Mouse (Mus musculus) ES-E14 (cell line): ENCODE measurements around the gene Scarf1. TPM values are rescaled to one million over a fixed set of nuclear protein-coding genes. Genes with fewer than 3 reads are reported as not detected.
A peak's percentile ranks its signal among the peaks of the same experiment; 100 is the strongest.

Source experiments
- DNase-seq: peaks from one replicate; pipeline ENCODE4 v3.0.0-alpha.2; 2013; ENCODE audit warnings: low read depth, low spot score
- H3K27ac ChIP-seq: 2 replicates; pipeline ENCODE4 v1.5.1; 2012; ENCODE audit warnings: low read depth, mild to moderate bottlenecking, low read length, moderate library complexity, mixed read lengths; ENCODE audit not compliant: poor library complexity, insufficient read depth, severe bottlenecking
- H3K36me3 ChIP-seq: 2 replicates; pipeline ENCODE4 v1.6.1; 2012; ENCODE audit warnings: mild to moderate bottlenecking, low read length, moderate library complexity, mixed read lengths; ENCODE audit not compliant: control insufficient read depth, poor library complexity, insufficient read depth, severe bottlenecking
- H3K4me1 ChIP-seq, 2 experiments: fragments of 150-350 bp in 1 of 2; sonication (generic) in 1 of 2; 2 replicates each; pipeline ENCODE4 v1.6.1; 2012; ENCODE audit warnings: low read length in 2 of 2, mild to moderate bottlenecking in 1 of 2, mixed read lengths in 1 of 2; ENCODE audit not compliant: control insufficient read depth in 2 of 2, insufficient read depth in 2 of 2, poor library complexity in 1 of 2
- H3K4me3 ChIP-seq, 2 experiments: fragments of 150-350 bp in 1 of 2; sonication (generic) in 1 of 2; 2 replicates each; pipeline ENCODE4 v1.5.1; 2012; ENCODE audit warnings: low read length in 2 of 2, low read depth in 1 of 2, mild to moderate bottlenecking in 1 of 2, mixed read lengths in 1 of 2; ENCODE audit not compliant: insufficient read depth in 1 of 2, poor library complexity in 1 of 2, severe bottlenecking in 1 of 2
- H3K9ac ChIP-seq: 2 replicates; pipeline ENCODE4 v1.6.1; 2012; ENCODE audit warnings: low read depth, mild to moderate bottlenecking, low read length, mixed read lengths; ENCODE audit not compliant: poor library complexity, insufficient read depth, severe bottlenecking
- H3K9me3 ChIP-seq: fragments of 150-350 bp; sonication (generic); 2 replicates; pipeline ENCODE4 v1.6.1; 2012; ENCODE audit warnings: low read depth, mild to moderate bottlenecking, low read length; ENCODE audit not compliant: control insufficient read depth, insufficient read depth
- CHD2 ChIP-seq: IDR thresholded peaks from 2 replicates; pipeline ENCODE4 v1.6.1; 2014; ENCODE audit warnings: mild to moderate bottlenecking, low read depth, low read length, inconsistent platforms
- HCFC1 ChIP-seq: IDR thresholded peaks from 2 replicates; pipeline ENCODE4 v1.6.1; 2012; ENCODE audit warnings: low read length, inconsistent platforms, borderline replicate concordance; ENCODE audit not compliant: insufficient read depth
- MAFK ChIP-seq: IDR thresholded peaks from 2 replicates; pipeline ENCODE4 v1.6.1; 2014; ENCODE audit warnings: mild to moderate bottlenecking, low read depth, low read length, inconsistent platforms; ENCODE audit not compliant: insufficient read depth
- ZC3H11A ChIP-seq: IDR thresholded peaks from 2 replicates; pipeline ENCODE4 v1.6.1; 2012; ENCODE audit warnings: low read depth, mild to moderate bottlenecking, inconsistent platforms, low read length, borderline replicate concordance
- ZNF384 ChIP-seq: IDR thresholded peaks from 2 replicates; pipeline ENCODE4 v1.6.1; 2012; ENCODE audit warnings: low read depth, low read length, inconsistent platforms
- in situ Hi-C, 2 experiments: fragments of 600-800 bp; cut with MboI; formaldehyde crosslinking; loops; one replicate each; pipeline ENCODE4 v1.15.1; 2025; ENCODE audit warnings: low sequenced_read_pairs in 2 of 2, inconsistent platforms in 1 of 2; ENCODE audit not compliant: unreplicated experiment in 2 of 2
- total RNA-seq: library from RNA; depleted of rRNA; stranded (reverse); fragments of 300-350 nt; gene quantifications from 2 replicates; pipeline ENCODE4 v1.2.3, GENCODE M21; 2012

Gene Scarf1
- total RNA-seq, 1 experiment: 3.1 TPM

DNA sequence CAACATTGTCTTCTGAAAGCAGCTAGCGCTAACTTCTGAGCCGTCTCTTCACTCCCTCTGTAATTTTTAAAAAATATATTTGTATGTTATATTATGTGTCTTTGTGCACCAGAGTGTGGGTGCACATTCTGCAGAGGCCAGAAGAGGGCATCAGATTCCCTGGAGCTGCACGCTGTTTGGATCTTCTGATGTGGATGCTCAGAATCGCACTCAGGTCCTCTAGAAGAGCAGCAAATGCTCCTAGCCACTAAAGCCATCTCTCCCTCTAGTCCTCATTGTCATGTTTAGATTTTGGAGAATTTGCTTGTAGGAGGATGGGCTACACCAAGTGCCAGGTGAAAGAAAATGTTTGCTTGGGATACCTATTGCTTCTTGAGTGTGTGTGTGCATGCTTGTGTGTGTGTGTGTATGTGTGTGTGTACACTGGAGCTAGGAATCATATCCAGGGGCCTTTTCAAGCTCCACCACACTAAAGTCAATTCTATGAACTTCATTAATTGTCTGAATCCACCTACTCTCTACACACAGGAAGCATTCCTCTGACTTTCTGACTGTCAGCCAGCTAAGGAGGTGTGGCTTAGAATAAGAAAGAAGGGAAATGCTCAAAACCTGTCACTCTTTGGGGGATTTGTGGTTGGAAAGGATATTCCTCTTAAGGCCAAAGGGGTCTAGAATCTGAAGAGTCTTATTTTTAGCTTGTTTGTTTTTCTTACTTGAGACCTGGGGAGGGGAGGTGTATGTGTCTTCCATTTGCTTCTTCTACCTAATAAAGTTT is 46.4 kb upstream of the Scarf1 start:
- H3K4me3 ChIP-seq: no peak overlapping the region
- in situ Hi-C loops: no loop called here
- H3K36me3 ChIP-seq: no peaks in the 10 kb centered on the region; the same call in 1 of the 2 replicates
- H3K4me1 ChIP-seq: peaks cover 4 to 8% of the 10 kb centered on the region in 2 experiments; a peak in 3 of 4 replicates
- no peak overlapping the region for H3K27ac ChIP-seq
- no peak overlapping the region for H3K9ac ChIP-seq
- no peaks in the 10 kb centered on the region for H3K9me3 ChIP-seq
- TF ChIP-seq CHD2 (no peak), MAFK (no peak), ZNF384 (no peak), ZC3H11A (no peak), HCFC1 (no peak)
- DNase-seq: no peak

DNA sequence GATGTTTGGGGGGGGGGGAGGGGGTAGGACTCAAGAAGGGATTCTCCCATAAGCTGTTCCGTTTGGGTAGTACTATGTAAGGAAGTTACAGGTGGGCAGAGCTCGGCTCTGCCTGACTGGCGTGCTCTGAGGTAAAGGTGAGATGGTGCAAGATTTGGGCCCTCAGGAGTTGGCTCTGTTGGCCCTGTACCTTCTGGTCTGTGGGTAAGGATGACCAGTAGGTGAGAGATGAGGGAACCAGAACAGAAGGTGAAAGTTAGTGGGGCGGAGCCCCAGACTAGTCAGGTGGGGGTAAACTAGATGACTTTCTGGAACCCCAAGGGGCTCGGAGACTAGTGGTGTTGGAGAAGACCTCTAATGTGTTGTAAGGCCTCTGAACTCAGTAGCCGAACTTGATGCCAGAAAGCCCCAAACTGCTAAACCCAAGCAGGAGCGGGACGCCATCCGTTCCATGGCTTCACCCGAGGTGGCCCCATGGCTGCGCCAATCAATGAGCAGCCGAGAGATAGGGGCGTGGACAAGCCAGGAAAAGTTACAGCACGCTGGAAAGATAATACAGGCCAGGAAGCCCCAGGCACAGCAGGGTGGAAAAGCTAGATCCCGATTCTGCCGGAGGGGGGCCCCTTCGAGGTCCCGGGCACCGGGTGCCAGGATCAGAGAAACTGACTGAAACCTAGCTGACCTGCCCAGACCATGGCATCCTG is 45.7 kb upstream of the Scarf1 start:
- no peaks in the 10 kb centered on the region; the same call in 1 of the 2 replicates for H3K36me3 ChIP-seq
- no peaks in the 10 kb centered on the region for H3K9me3 ChIP-seq
- no peak for TF ChIP-seq ZNF384
- TF ChIP-seq MAFK: no peak
- TF ChIP-seq ZC3H11A: no peak
- no peak for TF ChIP-seq HCFC1
- no peak for TF ChIP-seq CHD2
- no peak for DNase-seq
- peak overlapping the region; percentile 66 for H3K9ac ChIP-seq
- H3K27ac ChIP-seq: peak overlapping the region; percentile 18; the same call in 1 of the 2 replicates
- in situ Hi-C loops: no loop called here
- peaks cover 6% of the 10 kb centered on the region in 2 experiments; a peak in 3 of 4 replicates for H3K4me1 ChIP-seq
- H3K4me3 ChIP-seq: peak overlapping the region; percentile 49 to 58

DNA sequence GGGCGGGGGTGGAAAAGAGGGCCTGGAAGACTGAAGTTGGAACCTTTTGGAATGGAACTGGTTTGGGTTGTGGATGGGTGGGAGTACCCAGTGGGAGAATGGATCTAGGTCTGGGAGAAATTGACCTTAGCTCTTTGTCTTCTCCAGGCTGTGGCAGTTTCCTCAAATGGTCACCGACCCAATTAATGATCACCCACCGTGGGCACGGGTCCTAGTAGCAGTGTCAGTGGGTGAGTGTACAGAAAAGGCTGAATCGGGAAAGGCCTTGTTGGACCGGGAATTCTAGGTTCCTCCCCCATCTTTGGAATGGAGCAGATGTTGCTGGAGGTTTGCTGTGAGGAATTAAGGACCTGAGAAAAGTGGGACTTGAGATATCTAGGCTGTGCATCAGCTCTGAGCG is 44.9 kb upstream of the Scarf1 start:
- in situ Hi-C loops: no loop called here
- Histone ChIP-seq H3K4me1 (peaks cover 4 to 8% of the 10 kb centered on the region in 2 experiments; a peak in 2 of 4 replicates), H3K9ac (peak overlapping the region; percentile 66), H3K9me3 (no peaks in the 10 kb centered on the region), H3K27ac (no peak overlapping the region), H3K4me3 (peak overlapping the region; percentile 49 to 58), H3K36me3 (no peaks in the 10 kb centered on the region; the same call in 1 of the 2 replicates)
- TF ChIP-seq ZNF384: no peak
- TF ChIP-seq CHD2: no peak
- no peak for DNase-seq

- H3K9me3 ChIP-seq: no peaks in the 10 kb centered on the region
- H3K36me3 ChIP-seq: no peaks in the 10 kb centered on the region; the same call in 1 of the 2 replicates
- H3K9ac ChIP-seq: no peak overlapping the region
- no peak overlapping the region for H3K4me3 ChIP-seq
- no peak for DNase-seq
- peaks cover 2 to 7% of the 10 kb centered on the region in 2 experiments; a peak in 1 of 4 replicates for H3K4me1 ChIP-seq
- in situ Hi-C loops: no loop called here
- no peak for TF ChIP-seq HCFC1
- no peak for TF ChIP-seq MAFK
- no peak for TF ChIP-seq ZNF384
- TF ChIP-seq CHD2: no peak
- TF ChIP-seq ZC3H11A: no peak
- H3K27ac ChIP-seq: no peak overlapping the region
Observed at GRCm38 (mm10) chr11:75469261-75469660, 44.1 kb upstream of the Scarf1 start.
